Mouse (Mus musculus): ENCODE measurements around the gene BC030867. TPM values are rescaled to one million over a fixed set of nuclear protein-coding genes. Genes with fewer than 3 reads are reported as not detected.
A peak's percentile ranks its signal among the peaks of the same experiment; 100 is the strongest.

The BC030867 gene
- polyA plus RNA-seq, 1 experiment = 1.4 TPM

DNA sequence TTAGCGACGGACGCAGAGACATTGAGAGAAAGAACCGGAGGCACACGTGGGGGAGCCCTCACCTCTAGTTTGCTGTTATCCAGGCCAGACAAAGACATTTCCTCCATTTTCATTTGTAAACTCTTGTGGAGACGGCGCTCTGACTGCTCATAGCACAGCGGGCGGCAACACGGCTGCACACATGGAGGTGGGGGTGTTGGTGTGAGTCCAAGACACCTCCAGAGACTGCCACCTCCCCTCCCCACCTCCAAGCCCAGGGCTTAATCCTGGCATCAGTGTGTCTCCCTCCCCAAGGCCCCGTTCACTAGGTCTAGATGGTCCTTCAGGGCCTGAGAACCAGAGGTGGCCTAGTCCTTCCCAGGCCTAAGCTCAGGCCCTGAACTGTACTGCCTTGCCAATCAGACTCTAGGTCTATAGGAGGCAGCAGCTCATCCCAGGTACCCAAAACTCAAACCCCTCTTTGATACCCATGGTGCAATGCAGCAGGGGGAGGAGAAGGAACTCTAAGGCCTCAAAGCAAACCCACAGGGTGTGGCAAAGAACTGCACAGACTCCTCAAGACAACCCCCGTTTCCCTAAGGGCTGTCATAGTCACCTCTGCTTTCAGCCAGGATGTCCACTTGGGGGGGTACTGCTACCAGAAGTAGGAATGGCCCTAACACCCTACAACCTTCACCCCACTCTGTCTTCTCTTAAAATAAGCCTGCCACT is 46.4 kb downstream of the BC030867 start:
- no peak overlapping the region; the same call in 1 of the 2 replicates for H3K27ac ChIP-seq (ENCODE audit: insufficient read depth, low read length)
- peak overlapping the region; percentile 46 for H3K4me3 ChIP-seq (ENCODE audit: insufficient read depth, low read length)
- no peaks in the 10 kb centered on the region for H3K4me1 ChIP-seq (ENCODE audit: control insufficient read depth, insufficient read depth, low read length)
- TF ChIP-seq POLR2A (IDR thresholded peaks at IDR 0.05; ENCODE audit: extremely low read depth, insufficient read depth, low read length) (peak; percentile 30; the same call in 1 of the 2 replicates), CTCF (IDR thresholded peaks at IDR 0.05; ENCODE audit: extremely low read depth, insufficient read depth, low read length) (0 out of 2 replicates have a peak, but pooled peaks have one; percentile 8)

DNA sequence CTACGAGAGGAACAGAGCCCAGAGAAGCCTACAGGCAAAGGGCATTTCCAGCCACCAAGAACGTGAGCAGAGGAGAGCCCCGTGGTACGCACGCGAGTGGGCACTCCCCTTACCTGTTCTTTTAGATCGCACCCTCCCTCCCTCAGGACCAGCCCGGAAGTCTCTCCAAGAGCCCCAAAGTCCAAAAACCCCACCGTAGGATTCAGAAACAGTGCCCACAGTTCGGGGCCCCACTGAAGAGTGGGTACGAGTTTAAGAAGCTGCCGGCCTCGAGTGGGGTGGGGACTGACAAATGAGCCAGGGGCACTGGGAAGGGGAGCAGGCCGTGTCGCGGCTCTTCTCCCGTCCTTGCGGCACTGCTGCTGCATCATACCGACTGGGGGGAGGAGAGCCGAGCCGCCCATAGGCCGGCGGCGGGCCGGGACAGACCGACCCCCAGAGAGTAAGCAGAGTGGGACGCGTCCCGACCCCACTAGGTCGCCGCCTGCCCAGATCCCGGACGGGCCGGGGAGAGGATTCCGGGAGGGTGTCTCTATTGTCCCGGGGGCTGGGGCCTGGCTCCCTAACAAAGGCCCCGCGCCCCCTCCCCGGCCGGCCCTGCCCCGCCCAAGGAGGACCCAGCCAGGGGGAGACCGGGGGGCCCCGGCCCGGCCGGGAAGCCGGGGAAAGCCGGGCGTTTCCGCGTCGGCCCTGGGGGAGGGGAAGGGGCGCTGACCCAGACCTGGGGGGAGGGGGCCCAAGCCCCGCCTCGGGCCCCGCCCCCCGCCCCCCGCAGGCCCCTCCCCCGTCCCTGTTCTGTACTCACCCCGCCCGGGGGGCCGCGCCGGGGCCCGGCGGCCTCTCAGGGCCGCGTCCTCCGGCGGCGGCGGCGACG is 47.2 kb downstream of the BC030867 start:
- TF ChIP-seq CTCF (IDR thresholded peaks at IDR 0.05; ENCODE audit: extremely low read depth, insufficient read depth, low read length) = no peak
- TF ChIP-seq POLR2A (IDR thresholded peaks at IDR 0.05; ENCODE audit: extremely low read depth, insufficient read depth, low read length) = no peak
- H3K4me3 ChIP-seq (ENCODE audit: insufficient read depth, low read length) = peak overlapping the region; percentile 46
- peak overlapping the region; percentile 8; the same call in 1 of the 2 replicates for H3K27ac ChIP-seq (ENCODE audit: insufficient read depth, low read length)
- H3K4me1 ChIP-seq (ENCODE audit: control insufficient read depth, insufficient read depth, low read length) = no peaks in the 10 kb centered on the region

DNA sequence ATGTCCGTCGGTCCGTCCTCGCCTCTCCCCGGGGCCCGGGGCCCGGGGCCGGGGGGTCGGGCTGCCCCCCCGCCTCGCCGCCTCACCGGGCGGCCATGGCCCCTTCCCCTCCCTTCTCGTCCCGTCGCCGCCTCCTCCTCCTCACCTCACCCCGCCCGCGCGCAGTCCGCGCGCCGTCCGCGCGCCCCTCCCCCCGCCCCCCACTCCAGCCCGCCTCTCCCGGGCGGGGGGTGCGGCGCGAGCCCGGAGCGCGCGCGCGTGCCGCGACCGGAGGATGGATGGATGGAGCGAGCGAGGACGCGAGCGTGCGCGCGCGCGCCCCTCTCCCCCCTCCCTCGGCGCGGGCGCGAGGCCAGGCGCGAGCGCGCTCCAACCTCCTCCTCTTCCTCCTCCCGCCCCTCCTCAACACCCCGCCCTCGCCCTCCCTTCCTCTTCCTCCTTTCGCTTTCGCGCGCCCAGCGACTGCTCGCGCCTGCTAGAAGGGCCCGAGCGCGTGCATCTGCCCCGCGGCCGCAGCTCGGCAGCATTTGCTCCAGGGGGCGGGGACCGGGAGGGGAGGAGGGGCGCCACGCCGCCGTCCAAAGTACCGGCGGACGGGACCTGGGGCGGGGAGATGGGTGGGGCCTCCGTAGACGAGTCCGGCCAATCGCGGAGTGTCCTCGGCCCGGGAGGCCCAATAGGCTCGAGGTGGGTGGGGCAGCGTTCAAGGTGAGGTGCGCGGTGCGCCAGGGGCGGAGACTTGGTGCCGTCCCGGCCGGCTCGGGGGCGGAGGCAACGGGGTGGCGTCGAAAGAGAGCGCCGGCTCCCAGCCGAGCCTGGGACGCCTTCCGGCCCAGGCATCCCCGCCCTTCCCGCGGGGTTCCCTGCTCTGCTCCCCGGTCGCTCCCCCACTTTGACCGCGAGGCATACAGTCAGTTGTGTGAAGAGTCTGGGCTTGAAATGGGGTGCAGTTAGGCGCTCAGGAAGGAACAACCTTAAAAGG is 48.1 kb downstream of the BC030867 start, which contains the start of gene Atxn7l3:
Gene Atxn7l3 (minus strand): TSS at position 141 of the 982 bp plus-strand sequence.
- H3K4me1 ChIP-seq (ENCODE audit: control insufficient read depth, insufficient read depth, low read length) = no peaks in the 10 kb centered on the region
- peak within 1 kb of the TSS; percentile 18 for H3K27ac ChIP-seq (ENCODE audit: insufficient read depth, low read length)
- peak; percentile 78 for TF ChIP-seq POLR2A (IDR thresholded peaks at IDR 0.05; ENCODE audit: extremely low read depth, insufficient read depth, low read length)
- TF ChIP-seq CTCF (IDR thresholded peaks at IDR 0.05; ENCODE audit: extremely low read depth, insufficient read depth, low read length) = no peak
- H3K4me3 ChIP-seq (ENCODE audit: insufficient read depth, low read length) = peak within 1 kb of the TSS; percentile 46

DNA sequence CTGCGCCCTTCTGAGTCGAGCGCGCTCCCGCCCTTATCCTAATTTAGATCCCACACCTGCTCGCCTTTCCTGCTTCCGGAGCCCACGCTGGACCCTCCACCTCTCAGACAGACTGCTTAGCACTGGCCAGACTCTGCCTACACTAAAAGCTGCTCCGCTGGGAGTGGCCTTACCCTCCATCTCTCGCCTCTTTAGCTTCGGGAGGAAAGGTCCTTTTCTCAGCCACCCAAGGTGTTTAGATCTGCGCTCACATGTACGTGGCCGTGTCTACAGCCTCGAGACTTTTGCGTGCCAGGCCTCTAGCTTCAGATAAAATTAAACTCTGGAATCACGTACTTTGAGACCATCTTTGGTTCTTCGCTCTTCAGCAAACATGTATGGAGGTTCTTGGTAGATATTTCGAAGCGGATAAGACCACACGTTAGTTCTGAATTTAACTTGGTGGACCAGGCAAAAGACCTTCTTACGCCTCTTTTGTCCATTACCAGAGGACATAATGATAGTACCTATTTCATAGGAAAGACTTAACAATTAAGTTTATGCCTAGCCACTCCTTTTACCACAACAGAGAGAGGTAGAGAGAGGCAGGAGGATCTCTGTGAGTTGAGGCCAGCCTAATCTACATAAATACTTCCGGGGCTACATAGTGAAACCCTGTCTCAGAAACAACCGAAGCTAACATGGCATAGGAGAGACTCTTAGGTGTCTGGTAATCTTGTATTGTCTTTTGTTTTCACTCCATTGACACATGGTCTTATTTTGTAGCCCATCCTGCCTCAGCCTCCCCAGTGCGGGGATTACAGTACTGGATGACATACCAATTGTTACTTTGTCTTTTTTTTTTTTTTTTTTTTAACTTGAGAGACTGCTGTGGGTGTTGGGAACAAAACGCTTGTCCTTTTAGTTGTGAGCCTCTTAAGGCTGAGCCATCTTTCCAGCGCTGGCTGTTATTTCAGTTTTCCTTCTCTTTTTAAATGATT is 49.2 kb downstream of the BC030867 start:
- Histone ChIP-seq H3K27ac (ENCODE audit: insufficient read depth, low read length) (peak overlapping the region; percentile 18), H3K4me3 (ENCODE audit: insufficient read depth, low read length) (peak overlapping the region; percentile 46), H3K4me1 (ENCODE audit: control insufficient read depth, insufficient read depth, low read length) (no peaks in the 10 kb centered on the region)
- TF ChIP-seq CTCF (IDR thresholded peaks at IDR 0.05; ENCODE audit: extremely low read depth, insufficient read depth, low read length) (no peak), POLR2A (IDR thresholded peaks at IDR 0.05; ENCODE audit: extremely low read depth, insufficient read depth, low read length) (no peak)

DNA sequence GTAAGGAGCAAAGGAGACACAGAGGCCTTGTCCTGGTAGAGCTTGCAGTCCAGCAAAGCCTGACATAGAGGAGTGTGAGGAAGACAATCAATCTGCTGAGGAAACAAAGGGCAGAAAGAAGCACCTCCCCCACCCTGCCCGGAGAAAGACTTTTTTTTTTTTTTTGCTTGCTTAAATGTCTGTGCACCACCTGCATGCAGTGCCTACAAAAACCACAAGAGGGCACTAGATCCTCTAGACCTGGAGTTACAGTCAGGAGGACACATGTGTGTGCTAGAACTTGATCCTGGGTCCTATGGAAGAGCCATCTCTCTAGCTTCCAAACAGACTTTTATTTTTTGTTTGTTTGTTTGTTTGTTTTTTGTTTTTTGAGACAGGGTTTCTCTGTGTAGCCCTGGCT is 51.2 kb downstream of the BC030867 start:
- no peaks in the 10 kb centered on the region for H3K4me1 ChIP-seq (ENCODE audit: control insufficient read depth, insufficient read depth, low read length)
- H3K4me3 ChIP-seq (ENCODE audit: insufficient read depth, low read length) = no peak overlapping the region
- no peak for TF ChIP-seq POLR2A (IDR thresholded peaks at IDR 0.05; ENCODE audit: extremely low read depth, insufficient read depth, low read length)
- peak; percentile 48; the same call in 1 of the 2 replicates for TF ChIP-seq CTCF (IDR thresholded peaks at IDR 0.05; ENCODE audit: extremely low read depth, insufficient read depth, low read length)
- H3K27ac ChIP-seq (ENCODE audit: insufficient read depth, low read length) = no peak overlapping the region

DNA sequence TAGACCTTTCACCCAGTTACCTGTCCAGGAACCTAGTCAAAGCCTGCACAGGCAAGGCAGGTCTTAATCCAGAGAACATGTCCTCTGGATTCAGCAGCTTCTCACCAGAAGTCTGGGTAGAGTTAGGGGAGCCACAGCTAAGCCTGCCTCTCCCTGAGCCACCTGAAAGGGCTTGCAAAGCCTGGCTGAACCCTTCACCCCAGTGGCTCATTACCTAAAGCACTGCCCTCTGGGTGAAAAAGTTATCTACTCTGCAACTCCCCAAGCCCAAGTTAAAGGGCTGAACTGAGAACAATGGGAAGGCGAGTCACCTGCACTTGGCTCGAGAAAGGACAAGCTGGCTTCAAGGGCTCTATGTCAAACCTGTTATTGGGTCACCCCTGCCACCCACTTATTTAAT is 55.5 kb downstream of the BC030867 start:
- no peak for TF ChIP-seq CTCF (IDR thresholded peaks at IDR 0.05; ENCODE audit: extremely low read depth, insufficient read depth, low read length)
- TF ChIP-seq POLR2A (IDR thresholded peaks at IDR 0.05; ENCODE audit: extremely low read depth, insufficient read depth, low read length) = no peak
- H3K27ac ChIP-seq (ENCODE audit: insufficient read depth, low read length) = no peak overlapping the region
- no peaks in the 10 kb centered on the region for H3K4me1 ChIP-seq (ENCODE audit: control insufficient read depth, insufficient read depth, low read length)
- H3K4me3 ChIP-seq (ENCODE audit: insufficient read depth, low read length) = no peak overlapping the region

DNA sequence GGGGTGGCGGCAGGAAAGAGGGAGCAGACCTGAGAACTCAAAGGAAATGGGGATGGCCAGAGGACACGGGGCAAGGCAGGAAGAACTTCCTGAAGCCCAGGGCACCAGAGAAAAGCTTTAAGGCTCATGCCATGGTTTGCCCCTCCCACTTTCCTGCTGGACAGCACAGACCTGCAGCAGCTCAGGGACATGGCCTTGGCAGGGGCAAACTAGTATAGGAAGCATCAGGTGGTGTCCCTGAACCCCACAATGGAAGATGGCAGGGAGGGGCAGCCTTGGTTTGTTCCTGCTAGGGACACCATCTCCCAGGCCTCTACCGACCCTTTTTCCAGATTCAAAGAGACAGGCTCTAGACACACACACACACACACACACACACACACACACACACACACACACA is 56.7 kb downstream of the BC030867 start:
- TF ChIP-seq POLR2A (IDR thresholded peaks at IDR 0.05; ENCODE audit: extremely low read depth, insufficient read depth, low read length) = no peak
- no peak for TF ChIP-seq CTCF (IDR thresholded peaks at IDR 0.05; ENCODE audit: extremely low read depth, insufficient read depth, low read length)
- Histone ChIP-seq H3K4me3 (ENCODE audit: insufficient read depth, low read length) (no peak overlapping the region), H3K4me1 (ENCODE audit: control insufficient read depth, insufficient read depth, low read length) (0 out of 2 replicates have a peak, but pooled peaks cover 1% of the 10 kb centered on the region), H3K27ac (ENCODE audit: insufficient read depth, low read length) (no peak overlapping the region)

DNA sequence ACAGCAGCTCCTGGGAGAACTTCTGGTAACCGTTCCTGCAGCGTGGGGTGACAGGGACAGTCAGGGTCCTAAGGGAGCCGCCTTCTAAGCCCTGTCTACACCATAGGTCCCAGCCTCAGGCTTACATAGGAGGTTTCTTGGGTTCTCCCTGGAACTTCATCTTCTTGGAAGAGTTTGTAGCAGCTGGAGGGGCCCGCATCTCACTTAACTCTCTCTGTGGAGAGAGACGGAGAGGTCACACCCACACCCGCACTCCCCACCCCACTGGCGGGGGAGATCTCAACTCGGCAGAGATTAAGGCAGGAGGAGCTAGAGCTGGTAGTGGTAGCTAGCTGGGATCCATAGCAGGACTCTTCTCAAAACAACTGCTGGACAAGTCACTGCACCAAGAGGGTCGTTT is 59.4 kb downstream of the BC030867 start:
- TF ChIP-seq CTCF (IDR thresholded peaks at IDR 0.05; ENCODE audit: extremely low read depth, insufficient read depth, low read length) (no peak), POLR2A (IDR thresholded peaks at IDR 0.05; ENCODE audit: extremely low read depth, insufficient read depth, low read length) (no peak)

More for the DNA sequence above, 59.4 kb downstream of the BC030867 start:
- no peak overlapping the region for H3K4me3 ChIP-seq (ENCODE audit: insufficient read depth, low read length)
- H3K27ac ChIP-seq (ENCODE audit: insufficient read depth, low read length) = no peak overlapping the region
- H3K4me1 ChIP-seq (ENCODE audit: control insufficient read depth, insufficient read depth, low read length) = 0 out of 2 replicates have a peak, but pooled peaks cover 1% of the 10 kb centered on the region
